Mouse (Mus musculus) kidney, postnatal 36 days (tissue): ENCODE measurements at regions not wholly inside any gene's neighbourhood (a gene's known extent, or its start where the extent isn't known, plus 50 kb on each side); places are given as distances from the start of the nearest gene placed in this dataset.

Experiments
- DNase-seq, 2 experiments: peaks; one replicate each; pipeline ENCODE4 v3.0.0; 2021 to 2022; ENCODE audit warnings: mixed read lengths in 2 of 2

DNA sequence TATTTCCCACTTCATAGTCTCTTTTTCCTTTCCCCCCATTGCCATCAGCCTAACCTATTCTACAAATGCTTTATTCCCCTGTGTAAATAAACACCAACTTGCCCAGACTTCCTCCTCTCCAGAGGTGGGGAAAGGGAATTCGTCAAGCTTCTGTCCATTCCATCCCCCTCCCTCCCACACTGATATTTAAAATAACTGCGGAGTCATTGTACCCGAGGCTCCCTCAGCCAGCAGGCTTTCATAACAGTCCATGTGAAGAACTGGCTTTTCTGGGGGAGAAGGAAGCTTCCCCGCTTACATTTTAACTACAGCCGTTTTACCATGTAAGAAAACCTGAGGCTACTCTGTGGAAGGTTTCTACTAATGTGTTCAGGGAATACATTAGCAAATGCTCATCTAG lies 193.1 kb upstream of the Cnksr2 start:
- no peak for DNase-seq

DNA sequence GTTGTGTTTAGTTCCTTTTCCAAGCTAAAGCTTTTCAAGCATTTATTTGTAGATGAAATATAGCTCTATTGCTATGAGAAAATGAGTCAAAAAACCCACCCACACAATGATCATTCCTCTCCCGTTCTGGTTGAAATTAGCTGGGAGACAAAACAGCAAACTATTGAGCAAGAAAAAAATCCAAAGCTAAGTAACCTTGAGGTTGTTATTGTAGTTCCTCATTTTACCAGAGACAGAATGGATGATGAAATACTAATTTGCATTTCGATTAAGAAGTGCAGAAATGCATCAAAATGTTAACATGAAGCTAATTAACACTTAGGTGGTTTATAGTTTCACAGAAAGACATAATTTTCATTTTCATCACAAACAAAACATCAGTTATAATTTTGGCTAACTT lies 166.1 kb upstream of the Cnksr2 start:
- DNase-seq: no peak

DNA sequence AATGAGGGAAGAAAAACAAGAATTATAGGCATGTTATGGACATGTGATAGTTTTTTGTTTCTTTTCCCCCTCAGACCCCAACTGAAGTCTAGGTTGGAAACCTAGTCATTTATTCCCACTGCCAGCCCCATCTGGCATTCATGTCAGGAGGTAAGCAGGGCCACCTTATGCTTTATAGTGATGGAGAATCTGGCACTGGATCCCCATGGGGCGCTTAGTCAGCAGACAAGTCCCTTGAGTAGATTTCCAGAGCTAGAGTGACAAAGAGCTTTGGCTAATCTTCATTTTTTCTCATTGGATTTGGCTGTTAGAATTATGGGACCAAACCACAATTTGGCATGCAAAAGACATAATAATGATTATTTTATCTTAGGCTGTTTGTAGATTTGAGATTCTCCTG lies 152.4 kb upstream of the Cnksr2 start:
- no peak for DNase-seq

DNA sequence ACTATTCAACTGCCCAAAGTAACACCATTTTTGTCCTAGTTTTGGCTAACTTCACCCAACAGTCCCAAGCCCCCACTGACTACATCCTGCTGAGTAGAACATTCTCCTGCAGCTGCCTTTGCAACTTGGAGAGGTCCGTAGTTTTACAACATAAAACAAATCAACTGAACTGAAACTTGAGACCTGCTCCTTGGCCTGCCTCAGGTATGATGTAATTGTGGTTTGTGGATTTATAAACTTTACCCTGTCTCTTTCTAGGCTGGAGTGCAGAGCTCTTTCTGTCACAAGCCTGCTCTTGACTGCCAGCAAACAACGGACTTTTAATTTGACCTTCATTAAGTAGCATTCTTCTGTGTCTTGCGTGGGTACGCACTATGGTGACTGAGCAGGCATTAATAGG lies 138.4 kb upstream of the Cnksr2 start:
- peak; percentile 1 to 5 for DNase-seq

DNA sequence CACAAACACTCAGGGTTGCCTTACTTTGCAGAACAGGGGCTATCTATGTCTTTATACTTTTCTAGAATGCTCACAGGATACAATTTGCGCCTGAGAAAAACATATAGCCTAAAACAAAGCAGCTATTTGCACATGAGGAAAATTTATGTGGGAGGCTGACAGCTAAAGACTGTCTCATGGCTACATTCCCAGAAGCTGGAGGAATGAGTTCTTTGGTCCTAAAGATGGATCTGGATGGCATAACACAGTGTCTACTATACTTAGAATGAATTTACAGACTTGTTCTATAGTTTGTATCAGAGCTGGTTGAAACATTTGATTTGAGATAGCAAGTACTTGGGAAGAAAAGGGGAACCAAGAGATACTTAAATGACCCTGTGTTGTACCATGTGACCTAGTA lies 137.3 kb upstream of the Cnksr2 start:
- DNase-seq: no peak

DNA sequence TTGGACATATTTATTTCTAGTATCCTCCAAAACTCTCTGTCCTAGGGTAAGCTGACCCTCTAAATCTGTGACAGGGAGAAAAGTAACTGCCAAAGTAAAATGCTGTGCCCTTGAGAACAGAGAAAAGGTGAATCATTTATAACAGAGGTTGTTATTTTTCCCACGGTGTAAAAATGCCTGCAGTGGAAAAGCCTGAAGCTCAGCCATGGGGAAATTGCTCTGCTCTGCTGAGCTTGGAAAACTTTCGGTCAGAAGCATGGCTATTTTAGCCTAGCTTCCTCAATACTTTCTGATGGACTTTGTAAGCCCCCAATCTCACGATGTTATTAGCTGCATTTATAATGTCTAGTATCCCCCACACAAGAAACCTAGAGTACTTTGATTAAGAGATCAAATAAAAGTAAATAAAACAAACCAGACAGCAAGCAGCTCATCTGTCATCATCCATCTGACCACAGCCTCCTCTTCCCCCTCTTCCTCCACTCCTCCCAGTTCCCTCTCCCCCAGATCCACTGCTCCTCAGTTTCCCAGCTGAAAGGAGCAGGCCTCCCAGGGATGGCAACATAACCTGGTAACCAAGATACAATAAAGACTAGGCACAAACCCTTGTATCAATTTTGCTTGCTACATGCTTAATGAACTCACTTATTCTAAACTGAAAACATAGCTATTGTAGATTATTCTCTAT lies 92.9 kb upstream of the Cnksr2 start:
- no peak for DNase-seq

DNA sequence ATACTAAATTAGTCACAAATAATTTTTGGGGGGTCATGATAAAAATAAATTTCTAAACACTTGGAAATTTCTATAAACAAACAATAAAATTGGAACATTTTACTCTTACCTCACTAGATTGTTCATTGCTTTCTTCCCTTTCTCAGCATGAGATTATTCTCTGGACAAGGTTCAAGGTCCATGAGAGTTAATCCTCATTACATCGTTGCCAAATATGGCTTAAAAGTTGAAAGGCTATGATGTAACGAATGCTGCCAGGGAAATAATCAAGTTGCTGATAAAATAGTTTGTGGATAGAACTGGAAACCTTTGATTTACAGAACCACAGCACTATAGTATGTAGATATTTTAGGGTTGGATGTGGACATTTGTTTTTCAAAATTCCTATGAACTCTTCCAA lies 90.4 kb upstream of the Cnksr2 start:
- peak in 1 of 2 experiments; percentile 18 for DNase-seq
